Mouse (Mus musculus): Measurements from ENCODE around the gene Nup210. TPM values are rescaled to one million over a fixed set of nuclear protein-coding genes. Genes with fewer than 3 reads are reported as not detected.

Gene Nup210
- polyA plus RNA-seq, 1 experiment from 2014 or later = 21.2 TPM

- Histone ChIP-seq H3K4me2 (no peak overlapping the region), H3K36me3 (no peaks in the 10 kb centered on the region), H3K9ac (no peak overlapping the region), H3K27me3 (no peaks in the 10 kb centered on the region), H3K27ac (replicated peaks) (no peak overlapping the region), H3K4me3 (no peak overlapping the region), H3K4me1 (replicated peaks) (no peaks in the 10 kb centered on the region), H3K9me3 (no peaks in the 10 kb centered on the region)
- WGBS = 67% methylated on average over 2 of the region's 2 CpGs
- no peak for ATAC-seq (ENCODE audit: low FRiP score, low read depth)
Measured at GRCm38 (mm10) chr6:91007207-91007606, 109.4 kb downstream of the Nup210 start.

DNA sequence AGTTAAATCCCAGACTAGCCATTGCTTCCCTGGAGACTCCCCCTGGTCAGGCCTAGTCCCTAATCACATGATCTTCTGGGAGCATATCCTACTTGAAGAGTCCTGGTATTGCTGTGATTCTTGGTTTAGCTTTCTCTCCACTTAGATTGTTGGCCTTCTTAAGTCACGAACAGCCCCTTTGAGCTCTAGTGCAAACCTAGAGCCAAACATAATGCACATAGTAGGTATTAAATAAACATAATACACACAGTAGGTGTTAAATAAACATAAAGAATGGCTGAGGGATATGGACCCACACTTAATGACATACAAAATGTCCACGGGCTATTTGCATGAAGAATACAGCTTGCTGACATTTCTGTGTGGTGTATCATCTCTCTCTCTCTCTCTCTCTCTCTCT, 112.5 kb downstream of the Nup210 start:
- Histone ChIP-seq H3K27ac (replicated peaks) (no peak overlapping the region), H3K4me1 (replicated peaks) (peaks cover 12% of the 10 kb centered on the region), H3K4me2 (no peak overlapping the region), H3K4me3 (no peak overlapping the region), H3K9me3 (no peaks in the 10 kb centered on the region), H3K36me3 (no peaks in the 10 kb centered on the region), H3K9ac (no peak overlapping the region), H3K27me3 (no peaks in the 10 kb centered on the region)
- ATAC-seq (ENCODE audit: low FRiP score, low read depth) = no peak
- WGBS = 79% methylated on average over 2 of the region's 2 CpGs

GRCm38 (mm10) chr6:91003310-91003995, 113.2 kb downstream of the Nup210 start:
- Histone ChIP-seq H3K4me1 (replicated peaks) (peaks cover 12% of the 10 kb centered on the region), H3K27me3 (no peaks in the 10 kb centered on the region), H3K4me2 (no peak overlapping the region), H3K4me3 (no peak overlapping the region), H3K36me3 (no peaks in the 10 kb centered on the region), H3K27ac (replicated peaks) (no peak overlapping the region), H3K9ac (no peak overlapping the region), H3K9me3 (no peaks in the 10 kb centered on the region)
- 48% methylated on average over 3 of the region's 3 CpGs for whole genome bisulfite sequencing
- no peak for ATAC-seq (ENCODE audit: low FRiP score, low read depth)

- 0 out of 2 replicates have a peak overlapping the region, but pooled peaks have one; percentile 34 for H3K27ac ChIP-seq (replicated peaks)
Measured at GRCm38 (mm10) chr6:91001566-91001965, 115.1 kb downstream of the Nup210 start.

GRCm38 (mm10) chr6:91000819-91001525, 115.7 kb downstream of the Nup210 start:
- Histone ChIP-seq H3K4me1 (replicated peaks) (peaks cover 12% of the 10 kb centered on the region), H3K9me3 (no peaks in the 10 kb centered on the region), H3K4me3 (no peak overlapping the region), H3K27ac (replicated peaks) (no peak overlapping the region), H3K9ac (no peak overlapping the region), H3K27me3 (no peaks in the 10 kb centered on the region), H3K4me2 (peak overlapping the region; percentile 45), H3K36me3 (no peaks in the 10 kb centered on the region)
- peak; percentile 78 for ATAC-seq (ENCODE audit: low FRiP score, low read depth)
- WGBS = 6% methylated on average over 15 of the region's 15 CpGs

More at GRCm38 (mm10) chr6:91001566-91001965, 115.1 kb downstream of the Nup210 start:
- H3K27me3 ChIP-seq = no peaks in the 10 kb centered on the region
- H3K4me2 ChIP-seq = 0 out of 2 replicates have a peak overlapping the region, but pooled peaks have one; percentile 45
- H3K4me3 ChIP-seq = no peak overlapping the region
- WGBS = 37% methylated on average over 7 of the region's 7 CpGs
- H3K36me3 ChIP-seq = no peaks in the 10 kb centered on the region
- H3K9me3 ChIP-seq = no peaks in the 10 kb centered on the region
- ATAC-seq (ENCODE audit: low FRiP score, low read depth) = peak; percentile 31; the same call in 1 of the 2 replicates
- no peak overlapping the region for H3K9ac ChIP-seq
- peaks cover 12% of the 10 kb centered on the region for H3K4me1 ChIP-seq (replicated peaks)

DNA sequence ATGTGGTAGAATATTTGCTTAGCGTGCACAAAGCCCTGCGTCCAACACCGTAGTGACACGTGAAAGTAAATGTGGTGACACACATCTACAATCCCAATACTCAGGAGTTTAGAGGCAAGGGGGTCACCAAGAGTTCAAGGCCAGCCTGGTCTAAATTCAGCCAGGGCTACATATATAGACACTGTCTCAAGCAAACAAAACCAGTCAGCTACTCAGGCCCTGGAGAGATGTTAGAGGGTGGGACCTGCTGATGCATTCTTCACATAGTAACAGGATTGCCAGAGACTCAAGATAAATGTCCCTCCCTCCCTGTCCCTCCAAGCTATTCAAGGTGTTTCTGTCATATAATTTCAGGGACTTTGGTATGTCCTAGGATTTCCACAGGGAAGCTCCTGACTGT, 117.5 kb downstream of the Nup210 start:
- Histone ChIP-seq H3K4me3 (no peak overlapping the region), H3K27me3 (no peaks in the 10 kb centered on the region), H3K4me1 (replicated peaks) (peaks cover 12% of the 10 kb centered on the region), H3K9me3 (no peaks in the 10 kb centered on the region), H3K9ac (no peak overlapping the region), H3K4me2 (no peak overlapping the region), H3K36me3 (no peaks in the 10 kb centered on the region), H3K27ac (replicated peaks) (no peak overlapping the region)
- ATAC-seq (ENCODE audit: low FRiP score, low read depth) = no peak
- WGBS = 91% methylated on average over 4 of the region's 4 CpGs

- 94% methylated on average over 3 of the region's 3 CpGs for WGBS
- no peak overlapping the region for H3K27ac ChIP-seq (replicated peaks)
- H3K4me3 ChIP-seq = no peak overlapping the region
- peaks cover 12% of the 10 kb centered on the region for H3K4me1 ChIP-seq (replicated peaks)
- no peak for ATAC-seq (ENCODE audit: low FRiP score, low read depth)
- no peak overlapping the region for H3K9ac ChIP-seq
- H3K36me3 ChIP-seq = no peaks in the 10 kb centered on the region
- H3K27me3 ChIP-seq = no peaks in the 10 kb centered on the region
- H3K4me2 ChIP-seq = no peak overlapping the region
- peaks cover 3% of the 10 kb centered on the region; the same call in 1 of the 2 replicates for H3K9me3 ChIP-seq
Measured at GRCm38 (mm10) chr6:90997025-90997424, 119.6 kb downstream of the Nup210 start.

- Histone ChIP-seq H3K4me3 (no peak overlapping the region), H3K27ac (replicated peaks) (no peak overlapping the region), H3K4me1 (replicated peaks) (peaks cover 7% of the 10 kb centered on the region), H3K9ac (no peak overlapping the region), H3K4me2 (no peak overlapping the region), H3K9me3 (peaks cover 3% of the 10 kb centered on the region; the same call in 1 of the 2 replicates), H3K27me3 (no peaks in the 10 kb centered on the region), H3K36me3 (no peaks in the 10 kb centered on the region)
- WGBS = 93% methylated on average over 2 of the region's 2 CpGs
- ATAC-seq (ENCODE audit: low FRiP score, low read depth) = no peak
Measured at GRCm38 (mm10) chr6:90996181-90996580, 120.4 kb downstream of the Nup210 start.

DNA sequence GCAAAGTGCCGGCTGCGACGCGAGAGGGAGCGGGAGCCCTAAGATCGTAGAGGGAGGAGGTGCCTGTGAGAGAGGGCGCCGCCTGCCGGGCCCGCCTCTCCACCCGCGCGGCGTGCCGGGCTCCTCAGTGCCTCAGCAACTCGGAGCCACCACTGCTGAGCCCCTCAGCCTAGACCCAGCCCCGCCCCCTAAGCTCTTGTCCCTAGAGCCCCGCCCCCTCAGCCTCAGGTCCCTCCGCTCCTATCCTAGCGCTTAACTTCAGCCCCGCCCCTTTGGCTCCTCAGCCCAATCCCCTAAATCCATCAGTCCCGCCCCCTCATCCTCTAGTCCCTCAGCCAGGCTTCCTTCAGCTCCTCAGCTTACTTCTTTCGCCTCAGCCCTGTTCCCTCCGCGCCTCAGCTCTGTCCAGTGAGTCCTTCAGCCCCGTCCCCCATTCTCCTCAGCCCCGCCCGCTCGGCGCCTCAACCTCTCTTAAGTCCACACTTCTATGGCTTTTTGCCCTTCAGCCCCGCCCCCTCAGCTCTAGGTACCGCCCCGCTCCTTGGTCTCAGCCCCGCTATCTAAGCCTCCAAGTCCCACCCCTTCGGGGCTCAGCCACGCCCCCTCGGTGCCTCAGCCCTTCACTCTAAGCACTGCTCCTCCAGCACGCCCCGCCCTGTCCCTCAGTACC, 127.8 kb downstream of the Nup210 start, which contains the start of gene Iqsec1:
Gene Iqsec1 (minus strand): TSS at position 38 of the 670 bp plus-strand sequence.
- WGBS = 1% methylated on average over 37 of the region's 39 CpGs
- no peaks in the 10 kb centered on the region for H3K27me3 ChIP-seq
- peaks cover 22% of the 10 kb centered on the region for H3K4me1 ChIP-seq (replicated peaks)
- H3K36me3 ChIP-seq = no peaks in the 10 kb centered on the region
- peak within 1 kb of the TSS; percentile 74 for H3K9ac ChIP-seq
- H3K27ac ChIP-seq (replicated peaks) = peak within 1 kb of the TSS; percentile 76
- peaks cover 6% of the 10 kb centered on the region; the same call in 1 of the 2 replicates for H3K9me3 ChIP-seq
- peak within 1 kb of the TSS; percentile 100 for H3K4me2 ChIP-seq
- peak within 1 kb of the TSS; percentile 90 for H3K4me3 ChIP-seq
- peak; percentile 95 for ATAC-seq (ENCODE audit: low FRiP score, low read depth)

- Histone ChIP-seq H3K36me3 (no peaks in the 10 kb centered on the region), H3K4me1 (replicated peaks) (peaks cover 22% of the 10 kb centered on the region), H3K4me2 (peak overlapping the region; percentile 100), H3K4me3 (peak overlapping the region; percentile 90), H3K9me3 (peaks cover 3% of the 10 kb centered on the region; the same call in 1 of the 2 replicates), H3K27ac (replicated peaks) (peak overlapping the region; percentile 76), H3K27me3 (no peaks in the 10 kb centered on the region), H3K9ac (peak overlapping the region; percentile 74)
- peak; percentile 28; the same call in 1 of the 2 replicates for ATAC-seq (ENCODE audit: low FRiP score, low read depth)
- WGBS = under 1% methylated on average over 25 of the region's 59 CpGs
Measured at GRCm38 (mm10) chr6:90988299-90988625, 128.4 kb downstream of the Nup210 start.

- H3K36me3 ChIP-seq = no peaks in the 10 kb centered on the region
- H3K4me1 ChIP-seq (replicated peaks) = peaks cover 22% of the 10 kb centered on the region
- peak overlapping the region; percentile 100 for H3K4me2 ChIP-seq
- peak overlapping the region; percentile 90 for H3K4me3 ChIP-seq
- peak overlapping the region; percentile 76 for H3K27ac ChIP-seq (replicated peaks)
- no peak for ATAC-seq (ENCODE audit: low FRiP score, low read depth)
- H3K9ac ChIP-seq = peak overlapping the region; percentile 74
- peaks cover 3% of the 10 kb centered on the region; the same call in 1 of the 2 replicates for H3K9me3 ChIP-seq
- no peaks in the 10 kb centered on the region for H3K27me3 ChIP-seq
- WGBS = under 1% methylated on average over 69 of the region's 76 CpGs
Measured at GRCm38 (mm10) chr6:90987561-90988298, 128.9 kb downstream of the Nup210 start.
